Mouse (Mus musculus) urinary bladder, adult 18-20 months (tissue): ENCODE data around the gene Rrp9.

Source experiments
- DNase-seq, 2 experiments: peaks; one replicate each; pipeline ENCODE4 v3.0.0; 2022; ENCODE audit warnings: low spot score in 2 of 2, mixed read lengths in 2 of 2

The Rrp9 gene

DNA sequence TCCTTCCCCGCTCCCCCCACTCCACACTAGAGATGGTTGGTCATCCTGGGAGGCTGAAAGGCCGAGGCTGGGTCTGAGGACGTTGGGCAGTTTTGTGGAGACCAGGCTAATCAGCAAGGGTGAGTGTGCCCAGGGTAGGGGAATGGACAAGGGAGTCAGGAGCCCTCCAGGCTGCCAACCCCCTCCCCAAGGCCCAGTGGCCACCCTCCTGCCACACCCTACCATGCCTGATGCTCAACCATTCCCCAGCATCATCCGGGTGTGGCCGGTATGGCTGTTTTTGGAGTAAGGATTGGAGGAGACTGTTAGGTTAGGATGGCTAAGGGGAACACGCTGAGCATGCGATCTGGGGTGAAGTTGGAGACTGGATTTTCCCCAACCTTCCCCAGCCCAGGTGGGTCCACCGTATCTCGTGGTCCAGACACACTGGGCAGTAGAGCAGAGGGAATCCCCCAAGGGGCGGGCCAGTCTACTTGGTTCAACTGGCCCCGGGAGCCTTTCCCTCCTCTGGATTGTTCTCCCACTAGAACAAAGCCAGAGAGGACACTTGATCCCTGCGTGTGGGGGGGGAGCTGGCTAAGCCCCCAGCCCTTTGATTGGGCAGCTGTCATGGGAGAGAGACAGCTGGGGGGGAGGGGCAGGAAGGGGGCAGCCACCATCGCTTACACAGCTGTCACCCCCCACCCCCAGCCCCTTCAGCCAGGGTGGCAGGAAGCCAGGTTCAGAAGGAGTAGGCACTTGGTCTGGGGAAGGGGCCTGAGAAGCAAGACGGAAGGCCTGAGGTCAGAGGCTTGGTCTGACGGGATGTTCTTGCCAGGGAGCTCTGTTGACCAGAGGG lies 19.2 kb upstream of the Rrp9 start:
- DNase-seq: no peak

DNA sequence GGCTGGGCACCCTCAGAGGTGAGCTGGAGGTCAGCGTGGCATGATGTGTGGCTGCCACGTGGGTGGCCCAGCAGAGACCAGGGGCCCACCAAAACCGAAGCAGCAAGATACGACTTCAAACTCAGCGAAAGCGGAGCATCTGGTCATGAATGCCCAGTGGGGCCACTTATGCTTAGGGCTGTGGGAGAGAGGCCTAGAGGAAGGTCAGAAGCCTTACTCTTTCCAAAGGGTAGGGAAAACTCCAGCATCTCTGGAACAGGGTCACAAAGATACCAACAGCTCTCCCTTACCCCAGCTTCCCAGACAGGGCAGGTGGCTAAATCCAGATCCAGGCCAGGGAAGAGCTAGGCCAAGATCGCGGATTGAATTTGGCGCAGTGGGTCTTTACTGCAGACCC lies 18.6 kb upstream of the Rrp9 start:
- DNase-seq: no peak

DNA sequence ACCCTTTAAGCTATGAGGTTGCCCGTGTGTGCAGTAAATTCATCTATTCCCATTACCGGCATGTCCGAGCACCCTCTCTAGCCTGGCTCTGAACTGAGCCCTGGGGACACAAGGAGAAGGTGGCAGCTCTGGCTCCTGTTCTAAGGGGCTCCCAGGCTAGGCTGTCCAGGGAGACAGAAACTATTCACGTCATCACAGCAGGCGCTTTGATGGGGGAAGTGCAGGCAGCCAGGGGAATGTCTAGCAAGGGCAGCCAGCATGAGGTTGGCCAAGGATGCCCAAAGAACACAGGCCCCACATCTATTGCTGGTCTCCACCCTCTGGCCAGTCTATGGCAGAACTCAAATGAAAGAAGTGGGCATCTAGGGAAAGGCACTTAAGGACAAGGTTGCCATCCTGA lies 17.8 kb upstream of the Rrp9 start:
- DNase-seq: no peak

DNA sequence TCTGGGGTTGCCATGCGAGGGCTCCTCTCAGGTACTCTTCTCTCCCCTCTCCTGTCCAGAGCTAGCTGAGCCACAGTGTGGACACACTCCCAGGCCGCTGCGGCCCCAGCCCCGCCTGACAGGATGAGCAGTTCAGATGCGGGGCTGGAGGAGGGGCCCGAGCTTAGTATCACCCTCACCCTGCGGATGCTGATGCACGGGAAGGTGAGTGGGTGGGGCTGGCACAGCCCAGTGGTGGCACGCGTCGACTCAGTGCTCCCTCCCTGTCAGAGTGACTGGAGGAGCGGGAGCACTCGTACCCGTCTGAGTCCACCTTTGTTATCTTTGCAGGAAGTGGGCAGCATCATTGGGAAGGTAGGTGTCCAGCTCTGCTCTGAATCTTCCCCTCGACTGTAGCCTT lies 15.8 kb upstream of the Rrp9 start:
- no peak for DNase-seq

DNA sequence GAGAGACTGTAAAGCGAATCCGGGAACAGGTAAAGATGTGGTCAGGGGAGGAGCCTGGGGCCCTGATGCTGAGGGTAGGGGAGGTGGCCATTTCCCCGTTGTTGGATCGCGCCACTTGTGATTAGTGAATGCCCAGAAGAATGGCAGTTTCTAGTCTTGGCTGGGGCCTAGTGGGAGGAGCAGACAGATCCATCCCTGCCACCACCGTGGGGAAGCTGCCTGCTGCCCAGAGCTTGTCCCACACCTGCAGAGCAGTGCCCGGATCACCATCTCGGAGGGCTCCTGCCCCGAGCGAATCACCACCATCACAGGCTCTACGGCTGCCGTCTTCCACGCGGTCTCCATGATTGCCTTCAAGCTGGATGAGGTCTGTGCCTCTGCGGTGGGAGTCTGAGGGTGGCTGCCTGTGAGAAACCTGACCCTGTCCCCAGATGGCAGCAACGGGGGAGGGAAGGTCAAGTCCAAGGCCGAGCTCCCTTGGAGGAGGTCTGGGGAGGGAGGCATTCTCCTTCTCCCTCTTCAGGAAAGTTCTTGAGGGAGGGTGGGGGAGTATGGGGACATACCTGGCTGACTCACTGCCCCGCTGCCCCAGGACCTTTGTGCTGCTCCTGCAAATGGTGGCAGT lies 15.2 kb upstream of the Rrp9 start:
- DNase-seq: no peak

DNA sequence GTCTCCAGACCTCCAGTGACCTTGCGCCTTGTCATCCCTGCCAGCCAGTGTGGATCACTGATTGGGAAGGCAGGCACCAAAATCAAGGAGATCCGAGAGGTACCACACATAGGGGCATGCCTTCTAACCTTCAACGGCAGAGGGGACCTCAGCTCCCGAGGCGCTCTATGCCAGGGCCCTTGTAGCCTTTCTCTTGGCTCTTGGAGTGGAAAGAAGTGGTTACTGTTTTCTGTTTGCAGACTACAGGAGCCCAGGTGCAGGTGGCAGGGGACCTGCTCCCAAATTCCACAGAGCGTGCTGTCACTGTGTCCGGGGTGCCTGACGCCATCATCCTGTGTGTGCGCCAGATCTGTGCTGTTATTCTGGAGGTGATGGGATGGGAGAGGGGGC lies 14.7 kb upstream of the Rrp9 start:
- DNase-seq: no peak

DNA sequence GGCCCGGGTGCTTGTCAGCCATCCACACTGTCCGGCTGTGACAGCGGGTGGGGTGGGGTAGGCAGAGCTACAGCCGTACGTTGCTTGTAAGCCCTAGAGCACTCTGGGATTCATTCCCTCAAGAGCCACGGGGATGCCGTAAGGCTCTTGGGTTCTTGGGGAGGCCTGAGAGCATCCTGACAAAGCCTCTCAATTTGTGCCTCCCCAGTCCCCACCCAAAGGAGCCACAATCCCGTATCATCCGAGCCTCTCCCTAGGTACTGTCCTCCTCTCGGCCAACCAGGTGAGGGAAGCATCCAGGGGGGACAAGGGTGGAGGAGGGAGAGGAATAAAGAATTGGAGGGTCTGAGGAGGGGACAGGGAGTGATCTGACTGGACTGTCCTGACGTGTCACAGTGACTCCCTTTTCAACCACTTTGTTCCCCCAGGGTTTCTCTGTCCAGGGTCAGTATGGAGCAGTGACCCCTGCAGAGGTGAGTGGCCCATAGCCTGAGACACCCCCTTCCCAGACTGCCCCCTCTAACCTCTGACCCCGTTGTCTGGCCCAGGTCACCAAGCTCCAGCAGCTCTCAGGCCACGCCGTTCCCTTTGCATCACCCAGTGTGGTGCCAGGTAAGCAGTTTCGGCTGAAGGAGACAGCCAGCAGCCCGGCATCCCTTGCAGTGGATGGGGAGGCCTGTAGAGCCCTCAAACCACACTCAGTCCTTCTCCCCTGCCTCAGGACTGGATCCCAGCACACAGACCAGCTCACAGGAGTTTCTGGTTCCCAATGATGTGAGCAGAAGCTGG lies 13.9 kb upstream of the Rrp9 start:
- no peak for DNase-seq

DNA sequence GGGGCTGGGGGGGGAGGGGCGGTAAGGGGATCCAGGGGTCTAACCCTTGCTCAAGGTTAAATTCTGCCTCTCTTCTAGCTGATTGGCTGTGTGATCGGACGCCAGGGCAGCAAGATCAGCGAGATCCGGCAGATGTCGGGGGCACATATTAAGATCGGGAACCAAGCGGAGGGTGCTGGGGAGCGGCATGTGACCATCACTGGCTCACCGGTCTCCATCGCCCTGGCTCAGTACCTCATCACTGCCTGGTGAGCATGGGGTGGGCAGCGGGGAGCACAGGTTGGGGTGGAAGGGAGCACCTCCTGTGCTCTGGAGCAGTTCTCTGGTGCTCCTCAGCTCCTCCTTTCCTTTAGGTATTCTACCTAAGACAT lies 13.3 kb upstream of the Rrp9 start:
- no peak for DNase-seq

DNA sequence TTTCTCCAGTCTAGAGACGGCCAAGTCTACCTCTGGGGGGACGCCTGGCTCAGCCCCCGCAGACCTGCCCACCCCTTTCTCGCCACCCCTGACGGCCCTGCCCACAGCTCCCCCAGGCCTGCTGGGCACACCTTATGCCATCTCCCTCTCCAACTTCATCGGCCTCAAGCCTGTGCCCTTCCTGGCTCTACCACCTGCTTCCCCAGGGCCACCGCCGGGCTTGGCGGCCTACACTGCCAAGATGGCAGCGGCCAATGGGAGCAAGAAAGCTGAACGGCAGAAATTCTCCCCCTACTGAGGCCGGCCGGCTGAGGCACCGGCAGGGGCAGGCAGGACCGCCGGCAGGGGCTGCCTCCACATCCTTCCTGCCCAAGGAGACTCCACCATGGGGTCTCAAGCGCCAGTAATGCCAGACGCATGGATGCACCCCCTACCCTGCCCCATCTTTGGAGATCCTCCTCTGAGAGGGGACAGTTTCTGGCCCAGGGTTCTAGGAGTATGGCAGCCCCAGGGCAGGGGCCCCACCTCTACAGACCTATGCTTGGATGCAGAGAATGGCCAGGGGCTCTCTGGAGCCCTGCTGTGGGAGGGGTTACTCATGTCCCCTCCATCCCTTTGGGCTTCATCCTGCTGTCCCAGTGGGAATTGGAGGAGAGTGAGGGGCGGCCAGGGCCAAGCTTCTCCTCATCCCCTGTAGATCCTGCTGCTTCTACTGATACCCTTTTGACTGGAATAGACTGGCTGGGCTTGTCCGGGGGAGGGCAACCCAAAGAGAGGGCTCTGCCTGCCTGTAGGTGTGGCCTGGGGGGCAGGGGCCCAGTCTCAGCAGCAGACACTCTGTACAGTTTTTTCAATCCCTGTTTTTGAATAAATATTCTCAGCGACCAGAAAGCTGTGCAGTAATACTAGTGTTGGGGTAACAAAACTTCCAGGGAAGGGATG lies 12.4 kb upstream of the Rrp9 start:
- DNase-seq: no peak

DNA sequence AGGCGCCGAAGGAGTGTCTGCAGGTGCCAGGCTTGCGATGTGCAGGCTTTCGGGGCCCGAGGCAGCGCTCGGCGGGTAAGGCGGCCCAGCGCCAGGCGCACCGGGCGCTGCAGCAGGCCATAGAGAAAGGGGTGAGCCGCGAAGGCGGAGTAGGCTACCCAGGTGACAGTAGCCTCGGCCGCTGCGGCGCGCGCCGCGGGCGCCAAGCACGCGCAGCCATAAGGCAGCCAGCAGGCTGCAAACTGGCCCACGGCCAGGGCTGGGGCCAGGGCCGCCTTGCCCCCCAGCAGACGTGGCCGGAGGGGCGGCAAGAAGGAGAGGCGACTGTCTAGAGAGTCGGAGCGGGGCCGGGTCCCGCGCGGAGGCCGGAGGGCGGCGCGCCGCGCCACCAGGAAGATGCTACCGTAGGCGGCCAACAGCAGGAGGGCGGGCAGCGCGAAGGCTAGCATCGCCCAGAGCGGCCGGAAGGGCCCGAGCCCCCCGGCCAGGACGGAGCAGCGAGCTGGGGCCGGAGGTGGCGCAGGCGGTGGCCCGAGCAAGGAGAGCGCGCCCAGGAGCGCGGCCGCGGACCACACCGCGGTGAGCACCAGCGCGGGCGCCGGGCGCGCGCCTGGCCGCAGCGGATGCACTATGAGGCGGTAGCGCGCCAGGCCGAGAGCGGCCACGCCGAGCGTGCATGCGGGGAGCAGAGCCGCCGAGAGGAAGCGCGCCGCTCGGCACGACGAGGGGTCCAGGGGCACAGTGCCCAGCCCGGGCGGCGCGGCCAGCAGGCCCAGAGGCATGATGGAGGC lies 10.8 kb upstream of the Rrp9 start:
- peak in 1 of 2 experiments; percentile 50 for DNase-seq

DNA sequence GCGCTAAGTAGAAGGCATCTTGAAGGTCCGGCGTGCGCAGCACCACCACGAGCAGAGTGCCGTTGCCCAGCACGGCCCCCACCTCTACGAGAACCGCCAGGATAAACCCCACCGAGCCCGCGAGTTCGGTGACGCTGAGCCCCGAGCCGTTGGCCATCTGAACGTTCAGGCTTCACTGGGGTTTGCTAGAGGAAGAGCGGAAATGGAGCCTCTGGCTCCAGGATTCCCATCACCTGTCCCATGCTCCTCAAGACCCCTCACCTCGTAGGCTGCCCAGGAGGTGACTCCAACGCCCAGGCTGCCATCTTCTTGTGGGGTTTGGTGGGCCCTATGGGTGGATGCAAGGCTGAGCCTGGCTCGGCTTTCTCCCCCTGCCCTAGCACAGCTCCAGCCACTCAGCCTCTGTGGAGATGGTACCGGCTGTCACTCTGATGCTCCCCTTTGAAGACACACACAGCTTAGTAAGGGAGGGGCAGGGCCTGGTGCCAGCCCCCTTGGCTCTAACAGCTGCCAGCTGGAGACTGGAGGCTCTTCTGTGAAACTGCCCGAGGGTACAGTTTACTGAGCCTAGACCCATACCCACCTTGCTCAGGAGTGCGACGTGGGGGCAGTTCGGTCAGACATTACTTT lies 10.1 kb upstream of the Rrp9 start, which contains the start of gene Gpr62:
Gene Gpr62 (minus strand): TSS at position 368 of the 630 bp plus-strand sequence.
- no peak for DNase-seq

DNA sequence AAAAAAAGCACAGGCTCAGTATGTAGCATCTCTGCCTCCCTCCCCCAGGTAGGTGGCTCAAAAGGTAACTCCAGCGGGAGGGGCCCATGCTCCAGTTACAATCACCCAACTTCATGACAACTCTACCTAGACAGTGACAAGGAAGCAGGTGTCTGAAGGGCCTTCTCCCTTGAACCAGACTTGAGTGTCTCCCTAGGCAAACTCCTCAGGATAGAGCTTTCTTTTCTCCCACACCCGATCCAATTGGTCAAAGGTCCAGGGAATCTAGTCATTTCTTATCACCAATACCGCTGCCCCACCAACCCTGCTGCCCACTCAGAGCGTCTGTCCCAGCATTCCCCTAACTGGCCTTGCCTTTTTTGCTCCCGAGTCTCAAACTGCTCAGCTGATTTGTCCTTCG lies 9.0 kb upstream of the Rrp9 start:
- DNase-seq: no peak

DNA sequence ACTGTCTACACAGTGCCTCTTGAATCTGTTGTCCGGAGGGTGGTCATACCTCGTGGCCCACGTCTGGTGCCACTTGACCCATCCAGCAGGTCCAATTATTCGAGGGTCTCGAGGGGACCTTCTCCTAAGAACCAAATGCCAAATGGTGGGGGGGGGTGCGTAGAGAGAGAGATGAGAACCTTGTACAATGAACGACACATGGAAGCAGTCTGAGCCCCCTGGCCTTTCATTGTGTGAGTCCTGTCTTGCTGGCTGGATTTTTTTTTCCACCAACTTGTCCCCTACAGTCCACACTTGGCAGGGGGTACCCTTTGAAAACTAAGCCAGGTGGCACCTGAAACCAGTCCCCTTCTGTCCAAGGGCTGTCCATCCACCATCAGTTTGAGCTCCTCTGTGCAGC lies 8.0 kb upstream of the Rrp9 start:
- no peak for DNase-seq

DNA sequence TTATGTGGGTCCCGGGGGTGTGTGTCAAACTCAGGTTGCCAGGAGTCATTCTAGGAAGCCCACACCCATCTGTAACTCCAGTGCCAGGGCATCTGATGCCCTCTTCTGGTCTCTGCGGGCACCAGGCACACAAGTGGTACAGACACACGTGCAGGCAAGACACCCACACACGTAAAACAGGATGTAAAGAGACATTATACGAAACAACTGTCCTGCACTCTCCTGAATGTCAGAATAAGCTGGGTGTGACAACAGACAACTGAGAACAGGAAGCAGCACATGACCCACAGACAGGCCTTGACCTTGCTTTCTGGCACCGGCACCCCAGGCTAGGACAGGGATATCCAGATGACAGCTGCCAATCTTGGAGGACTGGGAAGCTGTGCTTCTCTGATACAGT lies 6.4 kb upstream of the Rrp9 start:
- DNase-seq: no peak

DNA sequence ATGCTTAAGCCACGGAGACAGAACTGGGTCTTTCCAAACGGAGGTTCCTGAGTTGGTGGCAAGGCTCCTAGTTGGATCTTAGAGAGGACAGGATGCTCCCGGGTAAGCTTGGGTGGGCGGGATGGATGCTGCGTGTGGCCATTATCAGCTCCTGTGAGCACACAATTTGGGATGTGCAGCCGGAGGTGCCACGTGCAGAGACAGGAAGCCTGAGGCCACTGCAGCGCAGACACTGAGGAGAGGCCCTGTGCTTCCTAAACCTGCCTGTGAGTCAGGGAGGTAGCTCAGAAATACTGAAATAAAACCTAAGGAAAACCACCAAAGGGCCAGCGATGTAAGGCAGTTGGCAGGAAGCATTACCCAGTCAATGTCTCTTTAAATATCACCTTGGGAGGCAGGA lies 6.0 kb upstream of the Rrp9 start:
- no peak for DNase-seq

DNA sequence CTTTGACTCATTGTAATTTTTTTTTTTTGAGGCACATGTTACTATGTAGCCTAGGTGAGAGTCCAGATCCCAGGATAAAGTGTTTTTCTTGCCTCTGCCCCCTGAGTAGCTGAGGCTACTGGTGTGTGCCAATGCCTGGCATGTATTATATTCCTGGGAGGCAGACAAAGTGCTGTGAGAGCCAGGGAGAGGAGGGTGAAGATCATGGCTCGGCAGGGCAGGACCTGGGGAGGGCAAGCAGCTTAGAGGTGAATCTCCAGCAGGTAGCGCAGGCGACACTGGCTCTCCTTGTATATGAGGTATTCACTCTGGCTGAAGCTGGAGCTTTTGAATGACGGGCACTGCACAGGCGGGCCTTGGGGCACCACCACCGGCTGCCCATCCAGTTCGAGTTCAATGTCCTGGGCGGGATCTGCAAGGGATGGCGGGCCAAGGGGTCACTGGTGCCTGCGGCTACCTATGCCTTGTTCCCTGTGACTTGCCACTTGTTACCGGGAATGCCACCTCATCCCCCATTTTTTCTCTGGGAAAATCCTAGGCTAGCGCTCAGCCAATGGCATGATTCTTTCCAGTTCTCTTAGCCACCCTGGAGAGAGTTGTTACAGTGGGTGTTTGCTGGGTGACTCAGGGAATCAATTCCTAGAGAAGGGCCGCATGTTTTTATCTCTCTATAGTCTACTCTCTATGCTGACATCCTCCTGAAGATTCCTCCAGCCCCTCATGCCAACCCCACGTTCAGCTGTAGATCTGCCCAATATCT lies 4.6 kb upstream of the Rrp9 start:
- DNase-seq: no peak

DNA sequence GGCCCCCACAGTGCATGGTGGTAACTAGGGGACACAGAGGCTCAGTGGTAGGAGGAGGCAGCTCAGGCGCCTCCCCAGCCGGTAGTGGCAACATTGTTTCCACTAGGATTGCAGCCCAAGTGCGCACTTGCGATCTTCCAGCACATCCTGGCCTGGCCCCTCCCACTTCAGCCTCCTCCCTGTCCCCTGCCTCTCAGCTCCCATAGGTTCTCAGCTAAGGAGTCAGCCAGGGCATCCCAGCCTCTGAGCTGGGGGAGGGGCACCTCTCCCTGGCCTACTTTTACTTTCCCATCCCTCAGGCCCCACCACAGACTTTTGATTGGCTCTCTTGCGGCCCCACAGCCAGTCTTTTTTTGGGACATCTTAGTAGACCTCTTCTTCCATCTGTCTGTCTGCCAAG lies 3.9 kb upstream of the Rrp9 start:
- peak in 1 of 2 experiments; percentile 48 for DNase-seq

DNA sequence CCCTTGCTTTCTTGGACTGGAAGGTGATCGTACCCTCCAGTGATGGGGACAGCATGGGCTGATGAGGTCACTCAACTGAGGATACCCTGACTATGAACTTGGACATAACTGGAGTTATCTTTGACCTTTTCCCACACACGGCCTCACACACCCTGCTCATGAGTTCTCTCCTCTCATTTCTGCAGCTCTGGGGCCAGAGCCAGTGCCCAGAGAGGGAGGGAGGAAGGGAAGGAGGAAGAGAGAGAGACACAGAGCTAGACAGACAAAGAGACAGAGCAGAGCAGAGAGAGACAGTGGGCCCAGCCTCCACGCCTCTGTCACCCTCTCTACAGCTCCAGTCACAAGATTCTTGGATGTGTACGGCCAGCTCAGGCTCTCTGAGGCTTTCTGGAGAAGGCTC lies 3.4 kb upstream of the Rrp9 start:
- no peak for DNase-seq

DNA sequence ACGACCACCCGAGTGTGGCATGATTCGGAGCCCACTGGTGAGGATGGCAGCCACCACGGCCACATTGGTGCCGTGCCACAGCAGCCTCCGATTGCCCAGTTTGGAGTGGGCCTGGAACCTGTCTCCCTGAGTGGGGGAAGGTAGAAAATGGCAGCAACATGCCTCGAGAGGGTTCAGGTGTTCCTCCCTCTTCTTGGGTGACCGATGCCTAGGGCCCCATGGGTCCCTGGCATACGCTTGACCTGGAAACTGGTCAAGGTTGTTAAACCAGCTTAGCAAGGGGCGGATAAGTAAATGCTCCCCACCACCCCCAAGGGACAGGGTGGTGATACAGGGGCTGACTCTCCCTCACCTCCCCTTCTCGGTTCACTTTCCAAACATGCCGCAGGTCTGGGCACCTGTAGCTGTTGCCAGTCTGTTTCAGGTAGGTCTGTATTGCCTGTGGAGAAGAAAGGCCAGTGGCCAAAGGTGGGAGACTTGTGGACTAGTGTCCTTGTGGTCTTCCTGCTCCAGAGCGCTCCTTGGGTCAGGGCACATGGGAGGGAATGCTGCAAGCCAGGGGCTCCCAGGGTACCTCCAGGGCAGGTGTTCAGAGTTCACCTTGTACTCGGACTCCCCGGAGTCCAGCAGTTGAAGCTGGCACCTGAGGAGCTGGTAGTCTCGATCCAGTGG lies 2.5 kb upstream of the Rrp9 start:
- no peak for DNase-seq
